Mouse (Mus musculus): ENCODE results near the gene Gm5155. TPM values are rescaled to one million over a fixed set of nuclear protein-coding genes. Genes with fewer than 3 reads are reported as not detected.
"Not testable (repeated sequence)": the region's sequence is repeated elsewhere in the genome, so short reads cannot be mapped to it uniquely, and the experiment has no call there.

Gm5155 gene
- not detected in 3 replicates for total RNA-seq (2017)

DNA sequence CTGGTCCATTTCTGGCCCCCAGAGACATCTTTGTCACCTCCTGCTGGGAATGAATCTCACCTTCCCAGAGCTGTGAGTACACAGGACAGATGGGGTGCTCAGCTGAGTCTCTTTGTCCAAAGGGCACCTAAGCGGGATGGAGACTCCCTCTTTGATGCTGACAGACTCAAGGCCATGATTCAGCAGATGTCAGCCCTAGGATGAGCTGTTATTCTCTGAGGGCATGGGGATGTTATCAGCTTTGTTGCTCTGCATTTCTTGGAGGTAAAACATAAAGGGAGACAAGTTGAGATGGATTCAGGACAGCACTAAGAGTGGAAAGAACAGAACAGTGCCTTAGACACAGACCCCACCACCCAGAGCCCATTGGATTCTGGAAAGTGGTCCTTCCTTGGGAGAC lies at the start of gene Gm5155:
Gene Gm5155, plus strand, starts transcription at position 301 of the 400 bp plus-strand sequence.
- ATAC-seq (replicated peaks; ENCODE audit: insufficient number of reproducible peaks, low FRiP score, low TSS enrichment, poor library complexity, severe bottlenecking): no peak

DNA sequence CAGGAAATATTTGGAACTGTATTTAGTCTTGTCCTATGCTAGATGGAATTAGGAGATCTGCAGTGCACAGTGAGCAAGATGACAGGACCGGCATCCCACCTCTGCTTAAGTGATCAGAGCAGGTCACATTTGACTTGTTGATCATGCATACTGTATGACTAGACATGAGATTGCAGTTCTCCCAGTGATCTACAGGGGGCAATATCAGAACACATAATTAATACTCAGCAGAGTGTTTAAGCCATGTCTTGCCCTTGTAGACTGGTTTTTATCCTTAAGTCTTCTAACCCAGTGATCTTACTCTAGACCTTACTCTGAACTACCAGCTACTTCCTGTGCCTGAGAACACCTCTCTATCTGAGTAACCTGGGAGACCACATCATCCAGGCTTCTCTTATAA lies 791 bp upstream of the Gm5155 start:
- no peak for ATAC-seq (replicated peaks; ENCODE audit: insufficient number of reproducible peaks, low FRiP score, low TSS enrichment, poor library complexity, severe bottlenecking)

DNA sequence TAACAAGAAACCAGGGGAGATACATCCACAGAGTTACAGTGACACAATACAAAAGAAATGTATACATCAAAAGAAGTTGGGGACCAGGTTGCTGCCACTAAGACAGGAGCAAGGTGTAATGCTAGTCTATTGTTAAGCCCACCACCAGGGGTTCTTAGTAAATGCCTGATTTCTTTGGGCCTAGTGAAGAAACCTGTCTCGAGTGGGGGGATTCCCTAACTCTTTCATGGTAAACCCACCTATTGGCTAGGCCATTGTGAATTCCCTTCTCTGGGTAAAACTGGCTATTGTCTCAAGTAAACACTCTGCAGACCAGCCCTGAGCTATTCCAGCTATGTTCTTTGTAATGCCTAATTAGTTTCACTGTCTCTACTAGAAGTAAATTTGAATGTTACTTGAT lies 23.8 kb downstream of the Gm5155 start:
- ATAC-seq (replicated peaks; ENCODE audit: insufficient number of reproducible peaks, low FRiP score, low TSS enrichment, poor library complexity, severe bottlenecking): not testable (repeated sequence)

DNA sequence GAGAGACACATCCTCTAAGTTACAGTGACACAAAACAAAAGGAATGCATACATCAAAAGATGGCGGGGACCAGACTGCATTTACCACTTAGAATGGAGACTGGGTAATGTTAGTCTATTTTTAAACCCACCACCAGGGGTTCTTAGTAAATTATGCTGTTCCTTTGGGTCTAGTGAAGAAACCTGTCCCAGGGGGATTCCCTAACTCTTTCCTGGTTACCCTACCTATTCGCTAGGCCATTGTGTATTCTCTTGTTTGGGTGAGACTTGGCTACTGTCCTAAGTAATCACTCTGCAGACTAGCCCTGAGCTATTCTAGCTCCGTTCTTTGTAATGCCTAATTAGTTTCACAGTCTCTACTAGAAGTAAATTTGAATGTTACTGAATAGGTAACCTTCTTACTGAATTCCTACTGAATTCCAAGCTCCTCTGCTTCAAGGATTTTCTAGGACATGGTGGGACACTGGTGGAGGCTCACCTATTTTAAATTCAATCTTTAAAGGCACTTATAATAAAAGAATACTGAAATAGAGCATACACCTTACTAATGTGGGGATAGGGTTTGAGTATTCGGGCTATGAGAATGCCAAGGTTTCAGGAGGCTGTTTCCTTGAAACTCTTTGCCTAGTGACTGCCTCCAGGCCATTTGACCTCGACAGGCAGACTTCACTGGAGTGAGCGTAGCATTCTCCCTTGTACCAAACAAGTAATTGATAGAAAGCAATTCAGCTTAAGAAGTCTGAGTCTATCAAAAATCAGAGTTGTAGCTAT lies 31.8 kb downstream of the Gm5155 start:
- ATAC-seq (replicated peaks; ENCODE audit: insufficient number of reproducible peaks, low FRiP score, low TSS enrichment, poor library complexity, severe bottlenecking): no peak

Other genes with a start within 250 kb of the Gm5155 start
- not detected in 3 replicates for gene Ceacam5, start 158.5 kb upstream of the Gm5155 start, total RNA-seq (2017)
- not detected in 3 replicates for gene Ceacam14, start 59.1 kb upstream of the Gm5155 start, total RNA-seq (2017)
- gene Ceacam11, start 100.4 kb downstream of the Gm5155 start, total RNA-seq (2017): not detected in 3 replicates
- gene Ceacam13, start 138.1 kb downstream of the Gm5155 start, total RNA-seq (2017): not detected in 3 replicates
- not detected in 3 replicates for gene Ceacam12, start 194.2 kb downstream of the Gm5155 start, total RNA-seq (2017)

Measured in monocyte, adult 5-6 weeks (primary cell).